25 mouse cellular contexts compared by ENCODE assay signal in genomic region chr2:52628186-52628585, GRCm38 (mm10). TPM values are rescaled to one million over a fixed set of nuclear protein-coding genes. Genes with fewer than 3 reads are reported as not detected.
DNase-seq lines count a peak whose midpoint lies in the region; ATAC-seq lines count a peak whose summit lies in the region.
"Had no signal": no experiment of that assay in that cellular context is flagged by ENCODE, and none has a peak within 500 bp of the region (broad histone marks: within the 10 kb centered on the region; RNA-seq: fewer than 3 reads in every experiment).

No protein-coding gene starts in this region.

- H3K9ac ChIP-seq in intestine, embryonic 15.5 days: no peak overlapping the region
- H3K9ac ChIP-seq: forebrain, embryonic 13.5 days; limb, embryonic 15.5 days; liver, embryonic 14.5 days; lung, embryonic 14.5 days; midbrain, embryonic 12.5 days; neural tube, embryonic 15.5 days had no signal

- no peak overlapping the region for H3K4me3 ChIP-seq in intestine, embryonic 15.5 days (replicated peaks)
- H3K4me3 ChIP-seq: forebrain, embryonic 13.5 days; left cerebral cortex, adult 2 months; limb, embryonic 15.5 days; midbrain, embryonic 12.5 days; neural tube, embryonic 15.5 days had no signal

- no peaks in the 10 kb centered on the region for H3K27me3 ChIP-seq in intestine, embryonic 15.5 days (replicated peaks)
- H3K27me3 ChIP-seq: forebrain, embryonic 13.5 days; limb, embryonic 15.5 days; neural tube, embryonic 15.5 days had no signal

- no peak for ATAC-seq in intestine, embryonic 15.5 days
- ATAC-seq: forebrain, embryonic 13.5 days; hindbrain, postnatal 0 days; intestine, postnatal 0 days had no signal

- intact Hi-C loops in heart, postnatal 14 days (cut with DNase I): loop anchor here (10.0 kb wide), 1 partner anchor 1233 kb away; no protein-coding TSS in a partner anchor
- intact Hi-C loops in heart, postnatal 36 days (cut with DNase I): no loop called here

- 77% methylated on average over 4 of the region's 4 CpGs for WGBS in intestine, embryonic 15.5 days

- no peak overlapping the region for H3K4me2 ChIP-seq in intestine, embryonic 15.5 days (replicated peaks)
- H3K4me2 ChIP-seq: forebrain, embryonic 13.5 days; limb, embryonic 15.5 days; lung, embryonic 14.5 days; midbrain, embryonic 12.5 days; neural tube, embryonic 15.5 days had no signal

- no peaks in the 10 kb centered on the region for H3K9me3 ChIP-seq in intestine, embryonic 15.5 days
- H3K9me3 ChIP-seq: forebrain, embryonic 13.5 days; limb, embryonic 15.5 days; midbrain, embryonic 12.5 days; neural tube, embryonic 15.5 days had no signal

- no peaks in the 10 kb centered on the region for H3K36me3 ChIP-seq in intestine, embryonic 15.5 days
- H3K36me3 ChIP-seq: limb, embryonic 15.5 days; midbrain, embryonic 12.5 days; neural tube, embryonic 15.5 days had no signal

- peaks cover 10% of the 10 kb centered on the region for H3K4me1 ChIP-seq in intestine, embryonic 15.5 days (replicated peaks)

- peak; percentile 48 to 76 for DNase-seq in cerebellum, postnatal 25 days
- no peak for DNase-seq in cerebellum, adult 9-11 months
- peak; percentile 31 for DNase-seq in heart, postnatal 14 days
- no peak for DNase-seq in heart, postnatal 36 days
- peak; percentile 40 for DNase-seq in layer of hippocampus, adult 11-12 months (ENCODE audit: low spot score)
- no peak for DNase-seq in layer of hippocampus, adult 8-10 months (ENCODE audit: low spot score in 2 of 2)
- DNase-seq in A20 (ENCODE audit: low read depth, low spot score): peak; percentile 22
- DNase-seq: adrenal gland, adult 2 months; B cell, adult 2 months; cerebellum, adult 9-10 months; left cerebral cortex, postnatal 4 days; lung, embryonic 14.5 days; thymus, adult 2 months; thymus, postnatal 4 days had no signal

- H3K27ac ChIP-seq in intestine, embryonic 15.5 days: no peak overlapping the region
- H3K27ac ChIP-seq: forebrain, embryonic 13.5 days; hindbrain, postnatal 0 days; left cerebral cortex, adult 2 months; limb, embryonic 15.5 days; liver, embryonic 14.5 days; midbrain, embryonic 12.5 days; neural tube, embryonic 15.5 days had no signal

RNA-seq across cellular contexts. Expression of gene Cacnb4, which starts 48.4 kb away (rescaled TPM):
- 1 to 10 TPM; 1.2 to 1.5 TPM for total RNA-seq in heart, postnatal 14 days (2021)
- under 1 TPM; 0.53 to 0.62 TPM for total RNA-seq in heart, postnatal 36 days (2021)
- 10 to 100 TPM; 79.3 to 85.5 (median 80.2) TPM for total RNA-seq in layer of hippocampus, adult 8-10 months (2022)
- 0.83 and 0.89 TPM in 2 replicates for polyA plus RNA-seq in intestine, embryonic 15.5 days (2015; fragmentation: Nextera tagmentation; extraction: Ambion mirVana)
- total RNA-seq: megakaryocyte, adult 5-6 weeks; MEL had no signal
- polyA plus RNA-seq: adrenal gland, adult 2 months had no signal

Comparison
In these comparisons a context has a peak if more than half of its experiments do, and no peak if none do; other contexts are left out.
1. DNase-seq: peak in cerebellum, postnatal 25 days (2 of 2), heart, postnatal 14 days (2 of 2), layer of hippocampus, adult 11-12 months (single experiment) and A20 (single experiment); none in cerebellum, adult 9-11 months (single experiment), heart, postnatal 36 days (0 of 2) and layer of hippocampus, adult 8-10 months (0 of 2).
2. RNA of gene Cacnb4, which starts 48.4 kb away (total RNA-seq): 79.3 to 85.5 TPM in layer of hippocampus, adult 8-10 months; 1.2 to 1.5 TPM in heart, postnatal 14 days and 0.53 to 0.62 TPM in heart, postnatal 36 days; every median in the first group is over 10 times any median in the second.